In genomic region chrX:48462297-48462696, GRCm38 (mm10) we compare ENCODE assay signal across 8 mouse cellular contexts. TPM values are rescaled to one million over a fixed set of nuclear protein-coding genes. Genes with fewer than 3 reads are reported as not detected.
DNase-seq lines count a peak whose midpoint lies in the region; ATAC-seq and TF ChIP-seq lines count a peak whose summit lies in the region.

No protein-coding gene starts in this region.

- DNase-seq in lung, adult 18-20 months, result no peak
- DNase-seq in forebrain, embryonic 11.5 days (ENCODE audit: low spot score), result no peak
- DNase-seq in limb, embryonic 14.5 days (ENCODE audit: low spot score), result no peak
- no peak for DNase-seq in urinary bladder, postnatal 25 days (ENCODE audit: low spot score)
- no peak for DNase-seq in cerebellum, adult 8-10 months
- DNase-seq in natural killer cell, adult 2 months (ENCODE audit: low spot score in 2 of 2), result no peak

- H3K27me3 ChIP-seq in lung, embryonic 15.5 days, result no peaks in the 10 kb centered on the region
- no peaks in the 10 kb centered on the region for H3K27me3 ChIP-seq in forebrain, embryonic 11.5 days (ENCODE audit: control insufficient read depth, insufficient read depth, low read length)
- H3K27me3 ChIP-seq in limb, embryonic 14.5 days (ENCODE audit: control insufficient read depth, insufficient read depth, low read length), result no peaks in the 10 kb centered on the region
- no peaks in the 10 kb centered on the region for H3K27me3 ChIP-seq in stomach, embryonic 14.5 days (ENCODE audit: control insufficient read depth, insufficient read depth, low read length)

- H3K4me3 ChIP-seq in lung, embryonic 15.5 days, result peak overlapping the region; percentile 38
- H3K4me3 ChIP-seq in forebrain, embryonic 11.5 days (ENCODE audit: low read depth, low read length), result peak overlapping the region; percentile 21
- peak overlapping the region; percentile 36 for H3K4me3 ChIP-seq in limb, embryonic 14.5 days (replicated peaks; ENCODE audit: low read length)
- H3K4me3 ChIP-seq in stomach, embryonic 14.5 days (ENCODE audit: low read depth, low read length), result peak overlapping the region; percentile 26

- TF ChIP-seq POLR2A in limb, embryonic 14.5 days (IDR thresholded peaks at IDR 0.05; ENCODE audit: borderline replicate concordance, extremely low read depth, insufficient read depth, insufficient read length), result no peak

- H3K9ac ChIP-seq in lung, embryonic 15.5 days, result no peak overlapping the region
- no peak overlapping the region for H3K9ac ChIP-seq in forebrain, embryonic 11.5 days (ENCODE audit: low read length)
- H3K9ac ChIP-seq in limb, embryonic 14.5 days (ENCODE audit: low read depth, low read length, severe bottlenecking), result no peak overlapping the region; the same call in 1 of the 2 replicates
- H3K9ac ChIP-seq in stomach, embryonic 14.5 days (replicated peaks; ENCODE audit: low read depth, low read length), result no peak overlapping the region

- ATAC-seq in lung, embryonic 15.5 days (ENCODE audit: borderline replicate concordance, extremely low read depth, low FRiP score, low TSS enrichment), result no peak
- no peak; the same call in 1 of the 2 replicates for ATAC-seq in forebrain, embryonic 11.5 days (replicated peaks; ENCODE audit: low FRiP score)
- ATAC-seq in limb, embryonic 14.5 days (ENCODE audit: low FRiP score, low read depth), result peak; percentile 17; the same call in 1 of the 2 replicates
- ATAC-seq in stomach, embryonic 14.5 days (ENCODE audit: insufficient number of reproducible peaks, insufficient read depth, low FRiP score, low read depth), result no peak

- no peaks in the 10 kb centered on the region for H3K36me3 ChIP-seq in lung, embryonic 15.5 days
- no peaks in the 10 kb centered on the region for H3K36me3 ChIP-seq in forebrain, embryonic 11.5 days (ENCODE audit: control insufficient read depth, insufficient read depth, low read length)
- H3K36me3 ChIP-seq in limb, embryonic 14.5 days (ENCODE audit: control insufficient read depth, insufficient read depth, low read length), result no peaks in the 10 kb centered on the region
- no peaks in the 10 kb centered on the region for H3K36me3 ChIP-seq in stomach, embryonic 14.5 days (ENCODE audit: control insufficient read depth, insufficient read depth, low read length)

- H3K4me2 ChIP-seq in lung, embryonic 15.5 days, result peak overlapping the region; percentile 68
- H3K4me2 ChIP-seq in forebrain, embryonic 11.5 days (ENCODE audit: low read depth, low read length, severe bottlenecking), result peak overlapping the region; percentile 53
- peak overlapping the region; percentile 60 for H3K4me2 ChIP-seq in limb, embryonic 14.5 days (replicated peaks; ENCODE audit: low read depth, low read length, severe bottlenecking)
- peak overlapping the region; percentile 50 for H3K4me2 ChIP-seq in stomach, embryonic 14.5 days (replicated peaks; ENCODE audit: low read depth, low read length)

- H3K27ac ChIP-seq in lung, embryonic 15.5 days, result no peak overlapping the region
- H3K27ac ChIP-seq in forebrain, embryonic 11.5 days (ENCODE audit: low read depth, low read length), result no peak overlapping the region
- H3K27ac ChIP-seq in limb, embryonic 14.5 days (replicated peaks; ENCODE audit: low read depth, low read length), result no peak overlapping the region
- no peak overlapping the region for H3K27ac ChIP-seq in stomach, embryonic 14.5 days (ENCODE audit: low read length)

- WGBS in lung, embryonic 15.5 days, result 23% methylated on average over 4 of the region's 4 CpGs
- 19% methylated on average over 4 of the region's 4 CpGs for WGBS in forebrain, embryonic 11.5 days
- 36% methylated on average over 4 of the region's 4 CpGs for WGBS in limb, embryonic 14.5 days
- WGBS in stomach, embryonic 14.5 days, result 30% methylated on average over 4 of the region's 4 CpGs

- H3K4me1 ChIP-seq in lung, embryonic 15.5 days, result 0 out of 2 replicates have a peak, but pooled peaks cover 3% of the 10 kb centered on the region
- no peaks in the 10 kb centered on the region for H3K4me1 ChIP-seq in forebrain, embryonic 11.5 days (replicated peaks; ENCODE audit: control insufficient read depth, insufficient read depth, low read length)
- H3K4me1 ChIP-seq in limb, embryonic 14.5 days (ENCODE audit: control insufficient read depth, insufficient read depth, low read length), result no peaks in the 10 kb centered on the region
- no peaks in the 10 kb centered on the region for H3K4me1 ChIP-seq in stomach, embryonic 14.5 days (ENCODE audit: control insufficient read depth, insufficient read depth, low read length)

- H3K9me3 ChIP-seq in lung, embryonic 15.5 days, result no peaks in the 10 kb centered on the region
- no peaks in the 10 kb centered on the region for H3K9me3 ChIP-seq in forebrain, embryonic 11.5 days (ENCODE audit: control insufficient read depth, low read length)
- H3K9me3 ChIP-seq in limb, embryonic 14.5 days (ENCODE audit: control insufficient read depth, low read length), result no peaks in the 10 kb centered on the region
- H3K9me3 ChIP-seq in stomach, embryonic 14.5 days (ENCODE audit: control insufficient read depth, low read depth, low read length), result no peaks in the 10 kb centered on the region

RNA-seq across cellular contexts. Expression of gene Elf4, which starts 0.6 kb away (rescaled TPM):
- polyA plus RNA-seq in lung, embryonic 15.5 days (2015; fragmentation: Nextera tagmentation; extraction: Ambion mirVana), result 5.0 and 6.3 TPM in 2 replicates
- 2.7 and 3.2 TPM in 2 replicates for polyA plus RNA-seq in forebrain, embryonic 11.5 days (2014; fragmentation: Nextera tagmentation; extraction: Ambion mirVana)
- 24.3 and 29.6 TPM in 2 replicates for polyA plus RNA-seq in limb, embryonic 14.5 days (2012; rRNA removed)
- 11.1 and 12.0 TPM in 2 replicates for polyA plus RNA-seq in limb, embryonic 14.5 days (2014; fragmentation: Nextera tagmentation; extraction: Ambion mirVana)
- polyA plus RNA-seq in stomach, embryonic 14.5 days (2014; fragmentation: Nextera tagmentation; extraction: Ambion mirVana), result 13.5 and 15.2 TPM in 2 replicates

RNA-seq across cellular contexts. Expression of gene Aifm1, which starts 51.1 kb away (rescaled TPM):
- polyA plus RNA-seq in lung, embryonic 15.5 days (2015; fragmentation: Nextera tagmentation; extraction: Ambion mirVana), result 64.5 and 66.2 TPM in 2 replicates
- 80.7 and 83.6 TPM in 2 replicates for polyA plus RNA-seq in forebrain, embryonic 11.5 days (2014; fragmentation: Nextera tagmentation; extraction: Ambion mirVana)
- 29.8 and 41.1 TPM in 2 replicates for polyA plus RNA-seq in limb, embryonic 14.5 days (2012; rRNA removed)
- polyA plus RNA-seq in limb, embryonic 14.5 days (2014; fragmentation: Nextera tagmentation; extraction: Ambion mirVana), result 54.9 and 57.3 TPM in 2 replicates
- 61.9 and 63.8 TPM in 2 replicates for polyA plus RNA-seq in stomach, embryonic 14.5 days (2014; fragmentation: Nextera tagmentation; extraction: Ambion mirVana)

RNA-seq across cellular contexts. Expression of gene Rab33a, which starts 56.8 kb away (rescaled TPM):
- 1.2 and 2.2 TPM in 2 replicates for polyA plus RNA-seq in lung, embryonic 15.5 days (2015; fragmentation: Nextera tagmentation; extraction: Ambion mirVana)
- 22.4 and 22.9 TPM in 2 replicates for polyA plus RNA-seq in forebrain, embryonic 11.5 days (2014; fragmentation: Nextera tagmentation; extraction: Ambion mirVana)
- polyA plus RNA-seq in limb, embryonic 14.5 days (2012; rRNA removed), result 4.8 TPM in 2 replicates
- polyA plus RNA-seq in limb, embryonic 14.5 days (2014; fragmentation: Nextera tagmentation; extraction: Ambion mirVana), result 4.1 and 4.2 TPM in 2 replicates
- 8.5 and 9.2 TPM in 2 replicates for polyA plus RNA-seq in stomach, embryonic 14.5 days (2014; fragmentation: Nextera tagmentation; extraction: Ambion mirVana)
